Mouse (Mus musculus): Measurements from ENCODE around the gene Brsk1. TPM values are rescaled to one million over a fixed set of nuclear protein-coding genes. Genes with fewer than 3 reads are reported as not detected.

Gene Brsk1
- polyA plus RNA-seq, 1 experiment, result 0.01 TPM

- H3K4me1 ChIP-seq (ENCODE audit: control insufficient read depth), result peaks cover 68% of the 10 kb centered on the region
Measured at GRCm38 (mm10) chr7:4740309-4740727, 49.9 kb downstream of the Brsk1 start.

GRCm38 (mm10) chr7:4741151-4741550 lies 50.7 kb downstream of the Brsk1 start:
- Histone ChIP-seq H3K4me1 (ENCODE audit: control insufficient read depth) (peaks cover 75% of the 10 kb centered on the region), H3K4me3 (replicated peaks) (peak overlapping the region; percentile 89), H3K27me3 (ENCODE audit: control insufficient read depth) (no peaks in the 10 kb centered on the region), H3K36me3 (ENCODE audit: control insufficient read depth) (peaks cover 44% of the 10 kb centered on the region), H3K9me3 (ENCODE audit: control insufficient read depth, low read length) (no peaks in the 10 kb centered on the region)
- TF ChIP-seq TAL1 (IDR thresholded peaks at IDR 0.05; ENCODE audit: low read length), result no peak
- no peak for TF ChIP-seq GATA1 (IDR thresholded peaks at IDR 0.05; ENCODE audit: low read length)

More at GRCm38 (mm10) chr7:4740309-4740727, 49.9 kb downstream of the Brsk1 start:
- TF ChIP-seq GATA1 (IDR thresholded peaks at IDR 0.05; ENCODE audit: low read length), result no peak
- TF ChIP-seq TAL1 (IDR thresholded peaks at IDR 0.05; ENCODE audit: low read length), result no peak
- Histone ChIP-seq H3K9me3 (ENCODE audit: control insufficient read depth, low read length) (no peaks in the 10 kb centered on the region), H3K27me3 (ENCODE audit: control insufficient read depth) (no peaks in the 10 kb centered on the region), H3K4me3 (replicated peaks) (peak overlapping the region; percentile 89), H3K36me3 (ENCODE audit: control insufficient read depth) (peaks cover 36% of the 10 kb centered on the region)

- Histone ChIP-seq H3K9me3 (ENCODE audit: control insufficient read depth, low read length) (no peaks in the 10 kb centered on the region), H3K4me3 (replicated peaks) (peak overlapping the region; percentile 89), H3K27me3 (ENCODE audit: control insufficient read depth) (no peaks in the 10 kb centered on the region), H3K4me1 (ENCODE audit: control insufficient read depth) (peaks cover 82% of the 10 kb centered on the region), H3K36me3 (ENCODE audit: control insufficient read depth) (peaks cover 51% of the 10 kb centered on the region)
- no peak for TF ChIP-seq TAL1 (IDR thresholded peaks at IDR 0.05; ENCODE audit: low read length)
- TF ChIP-seq GATA1 (IDR thresholded peaks at IDR 0.05; ENCODE audit: low read length), result peak; percentile 29; the same call in 1 of the 2 replicates
Measured at GRCm38 (mm10) chr7:4741672-4742481, 51.5 kb downstream of the Brsk1 start.

GRCm38 (mm10) chr7:4742482-4742819 lies 52.0 kb downstream of the Brsk1 start:
- H3K4me3 ChIP-seq (replicated peaks), result peak overlapping the region; percentile 89
- TF ChIP-seq GATA1 (IDR thresholded peaks at IDR 0.05; ENCODE audit: low read length) (no peak), TAL1 (IDR thresholded peaks at IDR 0.05; ENCODE audit: low read length) (no peak)
- no peaks in the 10 kb centered on the region for H3K9me3 ChIP-seq (ENCODE audit: control insufficient read depth, low read length)
- H3K27me3 ChIP-seq (ENCODE audit: control insufficient read depth), result no peaks in the 10 kb centered on the region
- H3K4me1 ChIP-seq (ENCODE audit: control insufficient read depth), result peaks cover 86% of the 10 kb centered on the region
- peaks cover 55% of the 10 kb centered on the region for H3K36me3 ChIP-seq (ENCODE audit: control insufficient read depth)

- peaks cover 62% of the 10 kb centered on the region for H3K36me3 ChIP-seq (ENCODE audit: control insufficient read depth)
- TF ChIP-seq TAL1 (IDR thresholded peaks at IDR 0.05; ENCODE audit: low read length) (peak; percentile 77), GATA1 (IDR thresholded peaks at IDR 0.05; ENCODE audit: low read length) (peak; percentile 74)
- H3K4me1 ChIP-seq (ENCODE audit: control insufficient read depth), result peaks cover 95% of the 10 kb centered on the region
- H3K9me3 ChIP-seq (ENCODE audit: control insufficient read depth, low read length), result no peaks in the 10 kb centered on the region
- H3K4me3 ChIP-seq (replicated peaks), result peak overlapping the region; percentile 89
- H3K27me3 ChIP-seq (ENCODE audit: control insufficient read depth), result no peaks in the 10 kb centered on the region
Measured at GRCm38 (mm10) chr7:4743354-4743753, 53.0 kb downstream of the Brsk1 start.

- peaks cover 97% of the 10 kb centered on the region for H3K4me1 ChIP-seq (ENCODE audit: control insufficient read depth)
- TF ChIP-seq TAL1 (IDR thresholded peaks at IDR 0.05; ENCODE audit: low read length) (peak; percentile 8; the same call in 1 of the 3 replicates), GATA1 (IDR thresholded peaks at IDR 0.05; ENCODE audit: low read length) (no peak)
Measured at GRCm38 (mm10) chr7:4744886-4745285, 54.5 kb downstream of the Brsk1 start.

GRCm38 (mm10) chr7:4746326-4746980 lies 56.0 kb downstream of the Brsk1 start:
- peak overlapping the region; percentile 49 for H3K4me3 ChIP-seq (replicated peaks)
- TF ChIP-seq TAL1 (IDR thresholded peaks at IDR 0.05; ENCODE audit: low read length) (no peak), GATA1 (IDR thresholded peaks at IDR 0.05; ENCODE audit: low read length) (no peak)
- H3K4me1 ChIP-seq (ENCODE audit: control insufficient read depth), result peaks cover 99% of the 10 kb centered on the region
- H3K27me3 ChIP-seq (ENCODE audit: control insufficient read depth), result no peaks in the 10 kb centered on the region
- peaks cover 92% of the 10 kb centered on the region for H3K36me3 ChIP-seq (ENCODE audit: control insufficient read depth)
- no peaks in the 10 kb centered on the region for H3K9me3 ChIP-seq (ENCODE audit: control insufficient read depth, low read length)

More at GRCm38 (mm10) chr7:4744886-4745285, 54.5 kb downstream of the Brsk1 start:
- Histone ChIP-seq H3K4me3 (replicated peaks) (peak overlapping the region; percentile 27), H3K27me3 (ENCODE audit: control insufficient read depth) (no peaks in the 10 kb centered on the region), H3K36me3 (ENCODE audit: control insufficient read depth) (peaks cover 78% of the 10 kb centered on the region), H3K9me3 (ENCODE audit: control insufficient read depth, low read length) (no peaks in the 10 kb centered on the region)

- no peaks in the 10 kb centered on the region for H3K9me3 ChIP-seq (ENCODE audit: control insufficient read depth, low read length)
- peak; percentile 61 for TF ChIP-seq TAL1 (IDR thresholded peaks at IDR 0.05; ENCODE audit: low read length)
- TF ChIP-seq GATA1 (IDR thresholded peaks at IDR 0.05; ENCODE audit: low read length), result peak; percentile 64
- H3K4me3 ChIP-seq (replicated peaks), result peak overlapping the region; percentile 49
- H3K27me3 ChIP-seq (ENCODE audit: control insufficient read depth), result no peaks in the 10 kb centered on the region
- peaks cover 90% of the 10 kb centered on the region for H3K36me3 ChIP-seq (ENCODE audit: control insufficient read depth)
- H3K4me1 ChIP-seq (ENCODE audit: control insufficient read depth), result peaks cover 99% of the 10 kb centered on the region
Measured at GRCm38 (mm10) chr7:4747156-4747899, 56.9 kb downstream of the Brsk1 start.

Data from erythroblast, embryonic 14.5 days (primary cell).